ENCODE assay signal across 9 mouse cellular contexts in the genomic region with DNA sequence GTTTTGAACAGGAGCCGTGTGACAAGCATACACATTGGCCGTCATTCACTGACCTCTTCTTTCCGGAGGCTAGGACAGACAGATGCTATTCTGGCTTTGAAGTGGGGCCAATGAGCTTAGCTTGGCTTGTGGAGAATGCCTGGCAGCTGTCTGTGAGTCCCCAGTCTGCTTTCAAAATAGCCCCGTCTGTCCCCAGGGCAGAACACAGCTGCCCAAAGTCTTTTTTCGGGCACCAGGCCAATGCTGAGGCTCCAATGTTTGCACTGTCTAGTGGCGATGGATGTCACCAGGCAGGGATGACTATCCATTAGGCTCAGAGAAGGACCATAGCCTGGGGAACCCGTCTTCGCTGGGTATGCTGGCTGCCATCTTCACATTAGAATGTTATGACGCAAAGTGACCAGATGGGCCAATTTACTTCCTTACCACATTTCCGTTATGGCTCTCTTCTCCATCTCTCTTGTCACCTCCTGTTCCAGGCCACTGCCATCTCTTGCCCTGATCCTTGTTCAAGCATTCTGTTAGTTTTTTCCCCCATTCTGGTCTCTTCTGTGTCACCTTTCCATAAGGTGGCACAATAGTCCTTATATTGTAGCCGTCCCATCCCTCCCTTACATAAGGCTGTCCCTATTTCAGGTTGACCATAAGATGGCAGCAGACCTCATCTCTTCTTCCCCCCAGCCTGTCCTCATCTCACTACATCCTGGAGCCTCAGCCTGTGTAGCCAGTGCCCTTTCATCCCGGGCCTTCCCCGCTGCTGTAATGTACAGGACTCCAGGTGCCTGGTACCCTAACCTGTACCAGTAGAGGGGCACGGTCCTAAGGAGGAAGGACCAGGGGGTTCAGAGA. TPM values are rescaled to one million over a fixed set of nuclear protein-coding genes. Genes with fewer than 3 reads are reported as not detected.
A peak's percentile ranks its signal among the peaks of the same experiment; 100 is the strongest.
DNase-seq lines count a peak whose midpoint lies in the region; ATAC-seq and TF ChIP-seq lines count a peak whose summit lies in the region.
"Had no signal": no experiment of that assay in that cellular context is flagged by ENCODE, and none has a peak within 500 bp of the region (broad histone marks: within the 10 kb centered on the region; RNA-seq: fewer than 3 reads in every experiment).

No protein-coding gene starts in this region.

- H3K27ac ChIP-seq in kidney, adult 2 months (ENCODE audit: insufficient read depth, low read depth, low read length) = no peak overlapping the region
- H3K27ac ChIP-seq in neural tube, embryonic 15.5 days (replicated peaks) = no peak overlapping the region

- no peak overlapping the region for H3K4me3 ChIP-seq in kidney, adult 2 months (ENCODE audit: insufficient read depth, low read depth, low read length)
- H3K4me3 ChIP-seq in neural tube, embryonic 15.5 days (replicated peaks) = no peak overlapping the region
- H3K4me3 ChIP-seq: erythroblast, embryonic 14.5 days had no signal

- H3K27me3 ChIP-seq in kidney, adult 2 months (replicated peaks; ENCODE audit: control insufficient read depth, insufficient read depth, low read length) = no peaks in the 10 kb centered on the region
- no peaks in the 10 kb centered on the region for H3K27me3 ChIP-seq in neural tube, embryonic 15.5 days (replicated peaks)

- 72% methylated on average over 14 of the region's 14 CpGs for WGBS in kidney, adult 2 months
- 47% methylated on average over 14 of the region's 14 CpGs for WGBS in neural tube, embryonic 15.5 days

- no peaks in the 10 kb centered on the region; the same call in 1 of the 2 replicates for H3K36me3 ChIP-seq in kidney, adult 2 months (ENCODE audit: control insufficient read depth, insufficient read depth, low read length)
- peaks cover 9% of the 10 kb centered on the region; the same call in 1 of the 2 replicates for H3K36me3 ChIP-seq in neural tube, embryonic 15.5 days

- TF ChIP-seq CTCF in kidney, adult 2 months (conservative IDR thresholded peaks at IDR 0.05; ENCODE audit: insufficient read depth, insufficient read length, low read depth, low read length) = no peak; the same call in 1 of the 2 replicates

- no peak overlapping the region for H3K9ac ChIP-seq in neural tube, embryonic 15.5 days (replicated peaks)

- intact Hi-C loops in gastrocnemius, postnatal 36 days (cut with DNase I) = no loop called here
- intact Hi-C loops in left cerebral cortex, postnatal 4 days (cut with DNase I) = loop anchor here (10.0 kb wide), 1 partner anchor 132 kb away; no protein-coding TSS in a partner anchor

- peak; percentile 83 for ATAC-seq in neural tube, embryonic 15.5 days (ENCODE audit: low FRiP score)
- no peak for ATAC-seq in erythroblast, adult 5-6 weeks (replicated peaks; ENCODE audit: low FRiP score, poor library complexity, severe bottlenecking)

- H3K4me1 ChIP-seq in kidney, adult 2 months (ENCODE audit: control insufficient read depth, insufficient read depth, low read length) = no peaks in the 10 kb centered on the region
- H3K4me1 ChIP-seq in neural tube, embryonic 15.5 days = peaks cover 21% of the 10 kb centered on the region

- peak; percentile 75 for DNase-seq in adrenal gland, postnatal 10 days
- no peak for DNase-seq in adrenal gland, adult 8-10 months
- DNase-seq in cerebellum, adult 8-10 months = peak; percentile 48
- peak; percentile 73 to 82 for DNase-seq in gastrocnemius, postnatal 36 days
- peak; percentile 64 for DNase-seq in kidney, adult 2 months
- DNase-seq in left cerebral cortex, postnatal 4 days = peak; percentile 82

- TF ChIP-seq POLR2A in kidney, adult 2 months (IDR thresholded peaks at IDR 0.05; ENCODE audit: low read depth, low read length) = no peak

- no peaks in the 10 kb centered on the region for H3K9me3 ChIP-seq in neural tube, embryonic 15.5 days (replicated peaks)

- H3K4me2 ChIP-seq in neural tube, embryonic 15.5 days = no peak overlapping the region

RNA-seq across cellular contexts. Expression of a gene that starts 22.7 kb away (rescaled TPM):
- total RNA-seq in adrenal gland, postnatal 10 days (2021) = 10 to 100 TPM; 18.6 to 20.1 TPM
- 10 to 100 TPM; 29.1 to 52.2 (median 44.5) TPM for total RNA-seq in adrenal gland, adult 8-10 months (2022)
- total RNA-seq in gastrocnemius, postnatal 36 days (2021) = 10 to 100 TPM; 23.3 to 31.7 TPM
- 17.9 and 23.4 TPM in 2 replicates for polyA plus RNA-seq in kidney, adult 2 months (2012; rRNA removed)
- 10 to 100 TPM; 14.4 to 15.7 TPM for total RNA-seq in left cerebral cortex, postnatal 4 days (2021)
- 16.7 and 18.5 TPM in 2 replicates for polyA plus RNA-seq in neural tube, embryonic 15.5 days (2015; fragmentation: Nextera tagmentation; extraction: Ambion mirVana)
- total RNA-seq in erythroblast, adult 5-6 weeks (2015; ENCODE audit: low replicate concordance) = 0.84 TPM in 1 of 2 replicates, not detected in the other
- 0.84 TPM in 1 of 2 replicates, not detected in the other for total RNA-seq in erythroblast, adult 5-6 weeks (2017; ENCODE audit: low replicate concordance)
- polyA plus RNA-seq: erythroblast, embryonic 14.5 days had no signal

RNA-seq across cellular contexts. Expression of a gene that starts 53.8 kb away (rescaled TPM):
- 10 to 100 TPM; 14.3 to 23.9 TPM for total RNA-seq in adrenal gland, postnatal 10 days (2021)
- total RNA-seq in adrenal gland, adult 8-10 months (2022) = 10 to 100 TPM in 2 of 4 experiments, 1 to 10 TPM in 2; 6.7 to 16.2 (median 12.1) TPM
- 1 to 10 TPM; 6.5 TPM for total RNA-seq in gastrocnemius, postnatal 36 days (2021)
- polyA plus RNA-seq in kidney, adult 2 months (2012; rRNA removed) = 13.0 and 15.2 TPM in 2 replicates
- total RNA-seq in left cerebral cortex, postnatal 4 days (2021) = 10 to 100 TPM; 11.9 to 13.5 TPM
- polyA plus RNA-seq in neural tube, embryonic 15.5 days (2015; fragmentation: Nextera tagmentation; extraction: Ambion mirVana) = 34.4 and 45.7 TPM in 2 replicates
- 2.1 and 15.6 TPM in 2 replicates for total RNA-seq in erythroblast, adult 5-6 weeks (2015; ENCODE audit: low replicate concordance)
- 0.56 TPM in 1 of 2 replicates, not detected in the other for total RNA-seq in erythroblast, adult 5-6 weeks (2017; ENCODE audit: low replicate concordance)

Comparison
In these comparisons a context has a peak if more than half of its experiments do, and no peak if none do; other contexts are left out.
1. RNA of a gene that starts 22.7 kb away (total RNA-seq): 29.1 to 52.2 TPM in adrenal gland, adult 8-10 months, 23.3 to 31.7 TPM in gastrocnemius, postnatal 36 days, 18.6 to 20.1 TPM in adrenal gland, postnatal 10 days and 14.4 to 15.7 TPM in left cerebral cortex, postnatal 4 days; 0.84 TPM in erythroblast, adult 5-6 weeks; every median in the first group is over 4 times any median in the second.